Mouse (Mus musculus) CH12.LX (cell line): Measurements from ENCODE around the gene Rcvrn.

Experiments used
- CHD1 ChIP-seq: IDR thresholded peaks from 2 replicates; pipeline ENCODE4 v1.6.1; 2012; ENCODE audit warnings: low read depth, low read length, improper control_type of control experiment, inconsistent platforms
- CTCF ChIP-seq, 2 experiments: IDR thresholded peaks in 1 of 2; conservative IDR thresholded peaks in 1 of 2; 2 replicates each; pipeline ENCODE4 v1.5.1; 2011 to 2012; ENCODE audit warnings: low read depth in 2 of 2, low read length in 2 of 2, improper control_type of control experiment in 1 of 2, inconsistent platforms in 1 of 2, mild to moderate bottlenecking in 1 of 2, moderate library complexity in 1 of 2
- EP300 ChIP-seq: IDR thresholded peaks from 2 replicates; pipeline ENCODE4 v1.6.1; 2011; ENCODE audit warnings: low read length, improper control_type of control experiment
- HCFC1 ChIP-seq: IDR thresholded peaks from 2 replicates; pipeline ENCODE4 v1.6.1; 2012; ENCODE audit warnings: low read depth, mild to moderate bottlenecking, inconsistent platforms, low read length, improper control_type of control experiment
- MEF2A ChIP-seq: IDR thresholded peaks from 2 replicates; pipeline ENCODE4 v1.6.1; 2014; ENCODE audit warnings: low read depth, mild to moderate bottlenecking, inconsistent platforms, low read length, improper control_type of control experiment, borderline replicate concordance
- NELFE ChIP-seq: IDR thresholded peaks from 2 replicates; pipeline ENCODE4 v1.6.1; 2011; ENCODE audit warnings: low read depth, low read length, improper control_type of control experiment
- NRF1 ChIP-seq: IDR thresholded peaks from 2 replicates; pipeline ENCODE4 v1.6.1; 2014; ENCODE audit warnings: low read depth, mild to moderate bottlenecking, inconsistent platforms, low read length, improper control_type of control experiment, moderate library complexity
- PAX5 ChIP-seq: IDR thresholded peaks from 2 replicates; pipeline ENCODE4 v1.6.1; 2012; ENCODE audit warnings: low read length, inconsistent platforms, mixed read lengths
- POLR2A ChIP-seq: IDR thresholded peaks from 2 replicates; pipeline ENCODE4 v1.6.1; 2011; ENCODE audit warnings: low read depth, mild to moderate bottlenecking, improper control_type of control experiment, low read length
- TCF12 ChIP-seq: IDR thresholded peaks from 2 replicates; pipeline ENCODE4 v1.6.1; 2014; ENCODE audit warnings: low read depth, mild to moderate bottlenecking, inconsistent platforms, low read length, improper control_type of control experiment
- USF2 ChIP-seq: conservative IDR thresholded peaks from 2 replicates; pipeline ENCODE4 v1.6.1; 2011; ENCODE audit warnings: low read depth, low read length, improper control_type of control experiment
- ZKSCAN1 ChIP-seq: IDR thresholded peaks from 2 replicates; pipeline ENCODE4 v1.6.1; 2012; ENCODE audit warnings: low read depth, inconsistent platforms, low read length, improper control_type of control experiment, borderline replicate concordance
- ZNF384 ChIP-seq: IDR thresholded peaks from 2 replicates; pipeline ENCODE4 v1.6.1; 2012; ENCODE audit warnings: low read depth, low read length, improper control_type of control experiment, inconsistent platforms

DNA sequence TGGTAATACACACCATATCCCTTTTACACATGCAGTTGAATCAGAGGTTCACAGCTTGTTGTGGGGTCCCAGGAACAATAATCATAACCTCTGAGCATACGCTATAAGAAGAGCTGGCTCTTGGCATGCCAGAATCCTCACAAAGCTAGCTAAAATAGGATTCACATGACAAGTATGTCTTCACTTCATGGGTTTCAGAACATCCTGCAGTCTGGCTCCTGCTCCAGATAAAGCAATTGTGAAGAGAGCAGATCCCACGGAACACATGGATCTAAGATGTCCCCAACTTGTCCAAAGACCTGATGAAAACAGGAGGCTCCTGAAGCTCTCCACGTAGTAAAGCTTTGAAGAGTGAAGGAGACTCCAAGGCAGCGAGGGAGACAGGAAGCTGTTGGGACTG lies 20.3 kb downstream of the Rcvrn start:
- TF ChIP-seq EP300 (no peak), PAX5 (no peak), CTCF (conservative IDR thresholded peaks at IDR 0.05 in 1 of 2, IDR thresholded peaks at IDR 0.05 in 1 of 2; ENCODE audit: low read depth in 2 of 2, low read length in 2 of 2) (no peak), CHD1 (no peak), NELFE (no peak), POLR2A (no peak), HCFC1 (no peak), NRF1 (no peak), ZNF384 (no peak), USF2 (no peak), TCF12 (no peak), MEF2A (no peak), ZKSCAN1 (no peak)
